Mouse (Mus musculus) brain, embryonic 14.5 days (tissue): ENCODE results near the gene 1700016D06Rik.

Source experiments
- CTCF ChIP-seq: fragments of 200-500 bp; IDR thresholded peaks from 2 replicates; pipeline ENCODE4 v1.5.1; 2012; ENCODE audit warnings: inconsistent platforms, mild to moderate bottlenecking, moderate library complexity, borderline replicate concordance; ENCODE audit not compliant: insufficient read depth, insufficient read length; ENCODE audit errors: extremely low read depth
- POLR2A ChIP-seq: fragments of 200-500 bp; IDR thresholded peaks from 2 replicates; pipeline ENCODE4 v1.6.1; 2012; ENCODE audit warnings: mild to moderate bottlenecking, inconsistent platforms, borderline replicate concordance; ENCODE audit not compliant: poor library complexity, insufficient read depth, insufficient read length, severe bottlenecking; ENCODE audit errors: extremely low read depth

- TF ChIP-seq POLR2A (no peak), CTCF (no peak)
Observed at GRCm38 (mm10) chr8:11707701-11708100, 6.8 kb upstream of the 1700016D06Rik start.
